Comparison of ENCODE assay signal across 11 mouse cellular contexts in the genomic region with DNA sequence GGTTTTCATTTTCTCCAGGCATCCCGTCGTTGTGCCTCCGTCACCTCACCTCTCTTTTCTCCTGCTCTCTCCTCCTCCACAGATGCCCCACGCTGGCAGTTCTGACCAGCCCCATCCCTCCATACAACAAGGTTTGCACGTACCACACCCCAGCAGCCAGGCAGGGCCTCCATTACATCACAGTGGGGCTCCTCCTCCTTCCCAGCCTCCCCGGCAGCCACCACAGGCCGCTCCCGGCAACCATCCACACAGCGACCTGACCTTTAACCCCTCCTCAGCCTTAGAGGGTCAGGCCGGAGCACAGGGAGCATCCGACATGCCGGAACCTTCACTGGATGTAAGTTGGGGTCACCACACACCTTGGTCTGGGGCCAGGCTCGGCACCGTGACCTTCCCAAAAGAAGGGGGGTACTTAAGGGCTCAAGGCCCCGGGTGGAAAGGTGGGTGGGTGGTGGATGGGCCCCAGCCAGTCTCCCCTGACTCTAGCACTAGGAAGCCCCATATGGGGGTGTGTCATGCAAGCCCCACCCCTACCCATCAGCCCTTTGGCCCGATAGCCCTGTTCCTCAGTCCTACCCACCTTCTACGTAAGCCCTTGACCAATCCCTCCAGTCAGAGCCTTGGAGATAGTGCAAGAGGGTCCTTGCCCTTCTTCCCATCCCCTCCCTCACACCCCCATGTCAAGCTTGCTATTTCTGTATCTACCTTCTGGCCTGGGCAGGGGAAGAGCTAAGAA. TPM values are rescaled to one million over a fixed set of nuclear protein-coding genes. Genes with fewer than 3 reads are reported as not detected.
DNase-seq lines count a peak whose midpoint lies in the region; ATAC-seq and TF ChIP-seq lines count a peak whose summit lies in the region.
"Had no signal": no experiment of that assay in that cellular context is flagged by ENCODE, and none has a peak within 500 bp of the region (broad histone marks: within the 10 kb centered on the region; RNA-seq: fewer than 3 reads in every experiment).

No protein-coding gene starts in this region.

- peaks cover 44% of the 10 kb centered on the region for H3K36me3 ChIP-seq in forebrain, embryonic 11.5 days (ENCODE audit: control insufficient read depth, insufficient read depth, low read length)
- H3K36me3 ChIP-seq in forebrain, postnatal 0 days (ENCODE audit: insufficient read depth), result peaks cover 89% of the 10 kb centered on the region
- peaks cover 98% of the 10 kb centered on the region for H3K36me3 ChIP-seq in midbrain, embryonic 13.5 days
- peaks cover 55% of the 10 kb centered on the region for H3K36me3 ChIP-seq in midbrain, embryonic 11.5 days (ENCODE audit: control insufficient read depth, insufficient read depth, low read length)
- peaks cover 92% of the 10 kb centered on the region for H3K36me3 ChIP-seq in intestine, postnatal 0 days (ENCODE audit: control insufficient read depth, insufficient read depth)
- H3K36me3 ChIP-seq in stomach, embryonic 15.5 days, result peaks cover 66% of the 10 kb centered on the region

- 80% methylated on average over 17 of the region's 17 CpGs for WGBS in forebrain, embryonic 11.5 days
- 87% methylated on average over 17 of the region's 17 CpGs for WGBS in forebrain, postnatal 0 days
- WGBS in midbrain, embryonic 13.5 days, result 72% methylated on average over 17 of the region's 17 CpGs
- WGBS in midbrain, embryonic 11.5 days, result 74% methylated on average over 17 of the region's 17 CpGs
- 70% methylated on average over 15 of the region's 17 CpGs for WGBS in intestine, postnatal 0 days
- WGBS in stomach, embryonic 15.5 days, result 73% methylated on average over 17 of the region's 17 CpGs

- H3K4me2 ChIP-seq in forebrain, embryonic 11.5 days (ENCODE audit: low read depth, low read length, severe bottlenecking), result no peak overlapping the region
- no peak overlapping the region for H3K4me2 ChIP-seq in forebrain, postnatal 0 days (ENCODE audit: low read depth)
- H3K4me2 ChIP-seq in midbrain, embryonic 13.5 days (replicated peaks), result no peak overlapping the region
- H3K4me2 ChIP-seq in midbrain, embryonic 11.5 days, result no peak overlapping the region
- H3K4me2 ChIP-seq in intestine, postnatal 0 days (replicated peaks; ENCODE audit: low read depth), result no peak overlapping the region
- H3K4me2 ChIP-seq in stomach, embryonic 15.5 days, result no peak overlapping the region
- H3K4me2 ChIP-seq: lung, embryonic 14.5 days had no signal

- H3K9me3 ChIP-seq in forebrain, embryonic 11.5 days (ENCODE audit: control insufficient read depth, low read length), result no peaks in the 10 kb centered on the region
- H3K9me3 ChIP-seq in forebrain, postnatal 0 days (ENCODE audit: low read length), result no peaks in the 10 kb centered on the region
- H3K9me3 ChIP-seq in midbrain, embryonic 13.5 days, result no peaks in the 10 kb centered on the region
- no peaks in the 10 kb centered on the region for H3K9me3 ChIP-seq in midbrain, embryonic 11.5 days (ENCODE audit: control insufficient read depth, low read length)
- H3K9me3 ChIP-seq in intestine, postnatal 0 days (ENCODE audit: control insufficient read depth), result no peaks in the 10 kb centered on the region
- no peaks in the 10 kb centered on the region for H3K9me3 ChIP-seq in stomach, embryonic 15.5 days

- TF ChIP-seq CTCF in forebrain, postnatal 0 days (IDR thresholded peaks at IDR 0.05; ENCODE audit: low read depth), result no peak
- no peak for TF ChIP-seq CTCF in intestine, postnatal 0 days (IDR thresholded peaks at IDR 0.05; ENCODE audit: low read depth)

- H3K4me1 ChIP-seq in forebrain, embryonic 11.5 days (replicated peaks; ENCODE audit: control insufficient read depth, insufficient read depth, low read length), result no peaks in the 10 kb centered on the region
- H3K4me1 ChIP-seq in forebrain, postnatal 0 days (ENCODE audit: insufficient read depth), result no peaks in the 10 kb centered on the region
- 0 out of 2 replicates have a peak, but pooled peaks cover 6% of the 10 kb centered on the region for H3K4me1 ChIP-seq in midbrain, embryonic 13.5 days (replicated peaks)
- no peaks in the 10 kb centered on the region for H3K4me1 ChIP-seq in midbrain, embryonic 11.5 days (ENCODE audit: control insufficient read depth, insufficient read depth, low read length)
- no peaks in the 10 kb centered on the region for H3K4me1 ChIP-seq in intestine, postnatal 0 days (replicated peaks; ENCODE audit: control insufficient read depth, insufficient read depth, low read length)
- H3K4me1 ChIP-seq in stomach, embryonic 15.5 days, result no peaks in the 10 kb centered on the region

- no peaks in the 10 kb centered on the region for H3K27me3 ChIP-seq in forebrain, embryonic 11.5 days (ENCODE audit: control insufficient read depth, insufficient read depth, low read length)
- no peaks in the 10 kb centered on the region for H3K27me3 ChIP-seq in forebrain, postnatal 0 days (ENCODE audit: insufficient read depth, low read length)
- no peaks in the 10 kb centered on the region for H3K27me3 ChIP-seq in midbrain, embryonic 13.5 days
- no peaks in the 10 kb centered on the region for H3K27me3 ChIP-seq in midbrain, embryonic 11.5 days (ENCODE audit: control insufficient read depth, insufficient read depth, low read length)
- no peaks in the 10 kb centered on the region for H3K27me3 ChIP-seq in intestine, postnatal 0 days (replicated peaks; ENCODE audit: control insufficient read depth, insufficient read depth, low read length)
- H3K27me3 ChIP-seq in stomach, embryonic 15.5 days (replicated peaks), result no peaks in the 10 kb centered on the region

- DNase-seq in forebrain, embryonic 11.5 days (ENCODE audit: low spot score), result no peak
- DNase-seq in forebrain, postnatal 0 days, result no peak
- DNase-seq in midbrain, embryonic 11.5 days (ENCODE audit: low spot score, missing footprints), result no peak
- no peak for DNase-seq in left cerebral cortex, adult 8-10 months (ENCODE audit: low spot score in 2 of 2)
- no peak for DNase-seq in layer of hippocampus, adult 8-10 months (ENCODE audit: low spot score in 2 of 2)

- no peak overlapping the region for H3K27ac ChIP-seq in forebrain, embryonic 11.5 days (ENCODE audit: low read depth, low read length)
- no peak overlapping the region; the same call in 1 of the 2 replicates for H3K27ac ChIP-seq in forebrain, postnatal 0 days (ENCODE audit: low read depth, low read length)
- H3K27ac ChIP-seq in midbrain, embryonic 13.5 days, result peak overlapping the region; percentile 14; the same call in 1 of the 2 replicates
- H3K27ac ChIP-seq in midbrain, embryonic 11.5 days (ENCODE audit: low read depth, low read length), result no peak overlapping the region
- no peak overlapping the region for H3K27ac ChIP-seq in intestine, postnatal 0 days (ENCODE audit: low read depth, low read length)
- no peak overlapping the region for H3K27ac ChIP-seq in stomach, embryonic 15.5 days
- H3K27ac ChIP-seq: kidney, postnatal 0 days had no signal

- H3K4me3 ChIP-seq in forebrain, embryonic 11.5 days (ENCODE audit: low read depth, low read length), result no peak overlapping the region
- no peak overlapping the region for H3K4me3 ChIP-seq in forebrain, postnatal 0 days (ENCODE audit: low read depth, low read length)
- H3K4me3 ChIP-seq in midbrain, embryonic 13.5 days (replicated peaks), result no peak overlapping the region
- no peak overlapping the region for H3K4me3 ChIP-seq in midbrain, embryonic 11.5 days (ENCODE audit: low read depth, low read length)
- H3K4me3 ChIP-seq in intestine, postnatal 0 days (ENCODE audit: low read depth, low read length), result no peak overlapping the region
- H3K4me3 ChIP-seq in stomach, embryonic 15.5 days (replicated peaks), result no peak overlapping the region
- H3K4me3 ChIP-seq: erythroblast, embryonic 14.5 days had no signal

- no peak overlapping the region for H3K9ac ChIP-seq in forebrain, embryonic 11.5 days (ENCODE audit: low read length)
- H3K9ac ChIP-seq in forebrain, postnatal 0 days, result no peak overlapping the region
- no peak overlapping the region for H3K9ac ChIP-seq in midbrain, embryonic 13.5 days (replicated peaks)
- H3K9ac ChIP-seq in midbrain, embryonic 11.5 days (ENCODE audit: low read length), result no peak overlapping the region
- H3K9ac ChIP-seq in intestine, postnatal 0 days (ENCODE audit: low read depth, low read length), result no peak overlapping the region
- no peak overlapping the region for H3K9ac ChIP-seq in stomach, embryonic 15.5 days
- H3K9ac ChIP-seq: lung, embryonic 14.5 days had no signal

- ATAC-seq in forebrain, embryonic 11.5 days (replicated peaks; ENCODE audit: low FRiP score), result 0 out of 2 replicates have a peak, but pooled peaks have one; percentile 32
- ATAC-seq in forebrain, postnatal 0 days, result no peak
- ATAC-seq in midbrain, embryonic 13.5 days, result 0 out of 2 replicates have a peak, but pooled peaks have one; percentile 18
- ATAC-seq in midbrain, embryonic 11.5 days (ENCODE audit: low FRiP score), result no peak
- ATAC-seq in intestine, postnatal 0 days, result peak; percentile 20; the same call in 1 of the 2 replicates
- ATAC-seq in stomach, embryonic 15.5 days (ENCODE audit: insufficient read depth, low FRiP score, low read depth), result 0 out of 2 replicates have a peak, but pooled peaks have one; percentile 13

RNA-seq across cellular contexts. Expression of a gene that starts 32.6 kb away (rescaled TPM):
- polyA plus RNA-seq in forebrain, embryonic 11.5 days (2014; fragmentation: Nextera tagmentation; extraction: Ambion mirVana), result 34.8 and 38.4 TPM in 2 replicates
- total RNA-seq in forebrain, postnatal 0 days (2014; rRNA removed), result 33.3 and 39.7 TPM in 2 replicates
- 35.0 and 35.3 TPM in 2 replicates for polyA plus RNA-seq in forebrain, postnatal 0 days (2015; fragmentation: Nextera tagmentation; extraction: Ambion mirVana)
- 25.3 and 25.5 TPM in 2 replicates for polyA plus RNA-seq in midbrain, embryonic 13.5 days (2015; fragmentation: Nextera tagmentation; extraction: Ambion mirVana)
- polyA plus RNA-seq in midbrain, embryonic 11.5 days (2014; fragmentation: Nextera tagmentation; extraction: Ambion mirVana), result 36.2 and 37.4 TPM in 2 replicates
- polyA plus RNA-seq in intestine, postnatal 0 days (2015; fragmentation: Nextera tagmentation; extraction: Ambion mirVana), result 73.8 and 80.0 TPM in 2 replicates
- 47.7 and 48.5 TPM in 2 replicates for polyA plus RNA-seq in stomach, embryonic 15.5 days (2015; fragmentation: Nextera tagmentation; extraction: Ambion mirVana)
- total RNA-seq in left cerebral cortex, adult 8-10 months (2022), result 10 to 100 TPM; 25.5 to 26.8 (median 26.5) TPM
- 10 to 100 TPM; 25.5 to 30.6 (median 27.9) TPM for total RNA-seq in layer of hippocampus, adult 8-10 months (2022)

Comparison
In these comparisons a context has a peak if more than half of its experiments do, and no peak if none do; other contexts are left out.
1. ATAC-seq: peak in forebrain, embryonic 11.5 days (single experiment), midbrain, embryonic 13.5 days (single experiment), intestine, postnatal 0 days (single experiment) and stomach, embryonic 15.5 days (single experiment); none in forebrain, postnatal 0 days (single experiment) and midbrain, embryonic 11.5 days (single experiment).